Mouse (Mus musculus) lung, adult 2 months (tissue): Measurements from ENCODE around the gene Fam32a. TPM values are rescaled to one million over a fixed set of nuclear protein-coding genes. Genes with fewer than 3 reads are reported as not detected.

Experiments used
- DNase-seq: peaks from one replicate; pipeline ENCODE4 v3.0.0; 2022
- H3K4me1 ChIP-seq: fragments of 200-500 bp; 2 replicates; pipeline ENCODE4 v1.6.1; 2011; ENCODE audit warnings: low read length; ENCODE audit not compliant: control insufficient read depth, insufficient read depth
- H3K4me3 ChIP-seq: fragments of 200-500 bp; replicated peaks from 2 replicates; pipeline ENCODE3; 2011; ENCODE audit warnings: low read depth, mild to moderate bottlenecking, control low read depth, low read length; ENCODE audit errors: extremely low read depth
- CTCF ChIP-seq: fragments of 200-500 bp; IDR thresholded peaks from 2 replicates; pipeline ENCODE4 v1.5.1; 2011; ENCODE audit warnings: mild to moderate bottlenecking, low read length, control low read depth; ENCODE audit not compliant: insufficient read depth
- POLR2A ChIP-seq: fragments of 200-500 bp; IDR thresholded peaks from 2 replicates; pipeline ENCODE4 v1.6.1; 2011; ENCODE audit warnings: low read depth, mild to moderate bottlenecking, control low read depth, low read length, borderline replicate concordance; ENCODE audit errors: extremely low read depth
- WGBS: fragments of 180-500 bp; shearing (Covaris S2); methylation state at CpG from one replicate; pipeline ENCODE4 v1.1.7; 2018; 5-methylcytosine and 5-hydroxymethylcytosine counted together
- polyA plus RNA-seq: library from polyadenylated mRNA; depleted of rRNA; stranded (reverse); fragments of >200 nt; gene quantifications from 2 replicates; pipeline ENCODE4 v1.2.3, GENCODE M21; 2012; rRNA removed

The Fam32a gene
- 35.9 and 50.0 TPM in 2 replicates for polyA plus RNA-seq

DNA sequence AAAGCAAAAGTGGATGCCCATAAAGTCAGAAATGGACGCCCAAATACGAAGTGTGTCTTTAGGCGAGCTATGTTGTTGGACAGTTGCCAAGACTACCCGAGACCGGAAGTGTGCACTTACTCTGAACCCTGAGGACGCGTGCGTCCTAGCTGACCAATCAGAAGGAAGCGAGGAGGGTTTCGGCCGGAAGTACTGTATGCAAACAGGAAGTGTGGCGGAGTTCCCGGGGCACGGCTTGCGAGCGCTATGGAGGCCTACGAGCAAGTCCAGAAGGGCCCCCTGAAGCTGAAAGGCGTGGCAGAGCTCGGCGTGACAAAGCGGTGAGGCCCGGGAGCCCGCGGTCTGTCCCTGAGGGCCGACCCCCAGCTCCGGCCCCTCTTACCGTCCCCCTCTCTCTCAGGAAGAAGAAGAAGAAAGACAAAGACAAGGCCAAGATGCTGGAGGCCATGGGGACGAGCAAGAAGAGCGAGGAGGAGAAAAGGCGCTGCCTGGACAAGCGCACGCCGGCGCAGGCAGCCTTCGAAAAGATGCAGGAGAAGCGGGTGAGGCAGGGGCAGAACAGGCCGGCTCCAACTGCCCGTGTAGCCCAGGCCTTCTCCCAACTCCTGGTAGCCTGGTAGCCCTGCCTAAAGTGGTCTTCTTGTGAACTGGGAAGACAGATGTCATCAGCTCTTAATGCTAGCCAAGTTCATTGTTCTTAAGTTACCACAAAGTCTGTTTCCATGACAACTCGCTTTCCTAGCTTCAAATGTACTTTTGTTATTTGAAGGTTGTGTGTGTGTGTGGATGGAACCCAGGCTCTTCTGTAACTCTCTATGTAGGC, at the start of gene Fam32a:
Fam32a (plus strand) TSS at position 190 of the 823 bp plus-strand sequence.
- TF ChIP-seq POLR2A (peak; percentile 73; the same call in 1 of the 2 replicates), CTCF (no peak)
- Histone ChIP-seq H3K4me1 (peaks cover 6% of the 10 kb centered on the region), H3K4me3 (peak within 1 kb of the TSS; percentile 77)
- peak; percentile 76 for DNase-seq
- 8% methylated on average over 39 of the region's 39 CpGs for WGBS

DNA sequence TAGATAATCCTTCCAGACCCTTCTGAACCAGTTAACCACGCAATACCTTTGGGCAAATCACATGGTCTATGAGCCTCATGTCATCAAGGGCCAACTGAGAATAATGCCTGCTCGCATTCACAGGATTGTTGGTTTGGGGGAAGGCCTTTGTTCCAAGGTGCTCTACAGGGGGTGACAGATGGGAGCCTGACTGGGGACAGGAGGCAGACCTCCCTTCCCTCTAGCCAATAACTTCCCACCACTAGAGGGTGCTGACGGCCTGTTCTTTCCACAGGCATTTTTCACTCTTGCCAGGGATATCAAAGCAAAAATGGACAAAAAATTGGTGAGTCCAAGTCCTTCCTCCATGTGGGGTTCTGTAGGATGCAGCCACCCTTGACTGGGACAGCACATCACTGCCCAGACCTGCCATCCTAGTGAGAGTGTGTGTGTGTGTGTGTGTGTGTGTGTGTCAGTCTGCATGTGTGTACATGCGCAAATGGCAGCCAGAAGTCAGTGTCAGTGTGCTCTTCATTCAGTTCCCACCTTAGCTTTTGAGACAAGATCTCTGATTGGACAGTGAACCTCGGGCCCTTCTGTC, 42.1 kb upstream of the Fam32a start:
- H3K4me3 ChIP-seq: no peak overlapping the region
- WGBS: 60% methylated on average over 5 of the region's 5 CpGs
- no peaks in the 10 kb centered on the region for H3K4me1 ChIP-seq
- TF ChIP-seq POLR2A (no peak), CTCF (peak; percentile 80)
- peak; percentile 69 for DNase-seq

DNA sequence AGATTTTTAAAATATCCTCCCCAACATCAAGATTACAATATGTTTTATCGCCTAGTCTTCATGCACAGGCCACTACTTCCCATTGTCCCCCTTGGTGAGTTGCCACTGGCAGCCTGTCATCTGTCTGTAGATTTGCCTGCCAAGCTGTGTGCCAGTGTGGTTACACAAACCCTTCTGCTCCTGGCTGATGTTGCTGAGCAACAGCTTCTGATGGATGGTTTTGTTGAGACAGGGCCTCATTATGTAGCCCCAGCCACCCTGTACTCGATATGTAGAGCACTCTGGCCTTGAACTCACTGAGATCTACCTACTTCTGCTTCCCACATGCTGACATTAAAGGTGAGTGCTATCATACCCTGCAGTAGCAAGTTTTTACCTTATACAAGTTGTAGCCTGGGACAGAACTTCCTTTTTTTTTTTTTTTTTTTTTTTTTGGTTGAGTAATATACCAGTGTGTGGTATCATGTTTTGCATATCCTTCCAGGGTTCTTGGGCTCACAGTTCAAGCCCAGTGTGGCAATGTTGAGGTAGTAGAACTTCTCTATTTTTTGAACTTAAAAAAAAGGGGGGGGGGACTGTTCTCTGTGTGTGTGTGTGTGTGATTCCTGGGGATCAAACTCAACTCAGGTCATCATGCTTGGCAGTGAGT, 35.9 kb upstream of the Fam32a start:
- Histone ChIP-seq H3K4me3 (no peak overlapping the region), H3K4me1 (no peaks in the 10 kb centered on the region)
- no peak for TF ChIP-seq CTCF
- TF ChIP-seq POLR2A: no peak
- DNase-seq: no peak
- WGBS: 62% methylated on average over 2 of the region's 2 CpGs

DNA sequence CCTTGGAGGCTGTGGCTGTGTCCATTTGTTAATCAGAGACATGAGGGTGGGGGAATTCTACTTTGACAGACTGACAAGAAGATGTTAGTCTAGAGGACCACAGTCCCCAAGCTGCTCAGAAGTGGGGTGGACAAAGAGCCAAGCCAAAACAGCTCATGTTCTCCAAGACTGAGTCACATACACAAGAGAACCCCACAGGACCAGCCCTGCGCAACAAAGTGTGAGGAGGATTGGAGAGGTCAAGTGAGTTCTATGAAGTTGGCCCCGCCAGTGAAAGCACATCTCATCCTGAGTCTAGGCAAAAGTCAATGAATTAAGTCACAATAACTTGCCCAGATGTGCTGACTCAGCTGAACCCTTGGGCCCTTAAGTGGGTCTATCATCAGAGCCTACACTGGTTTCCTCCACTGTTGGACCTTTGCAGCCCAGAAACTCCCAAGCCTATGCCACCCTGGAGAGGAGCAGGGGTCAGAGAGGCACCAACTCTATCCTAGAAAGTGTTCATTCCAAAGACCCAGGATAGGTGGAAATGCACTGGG, 31.7 kb upstream of the Fam32a start:
- no peak overlapping the region for H3K4me3 ChIP-seq
- no peaks in the 10 kb centered on the region for H3K4me1 ChIP-seq
- TF ChIP-seq POLR2A (no peak), CTCF (no peak)
- no peak for DNase-seq
- WGBS: 88% methylated on average over 2 of the region's 2 CpGs

DNA sequence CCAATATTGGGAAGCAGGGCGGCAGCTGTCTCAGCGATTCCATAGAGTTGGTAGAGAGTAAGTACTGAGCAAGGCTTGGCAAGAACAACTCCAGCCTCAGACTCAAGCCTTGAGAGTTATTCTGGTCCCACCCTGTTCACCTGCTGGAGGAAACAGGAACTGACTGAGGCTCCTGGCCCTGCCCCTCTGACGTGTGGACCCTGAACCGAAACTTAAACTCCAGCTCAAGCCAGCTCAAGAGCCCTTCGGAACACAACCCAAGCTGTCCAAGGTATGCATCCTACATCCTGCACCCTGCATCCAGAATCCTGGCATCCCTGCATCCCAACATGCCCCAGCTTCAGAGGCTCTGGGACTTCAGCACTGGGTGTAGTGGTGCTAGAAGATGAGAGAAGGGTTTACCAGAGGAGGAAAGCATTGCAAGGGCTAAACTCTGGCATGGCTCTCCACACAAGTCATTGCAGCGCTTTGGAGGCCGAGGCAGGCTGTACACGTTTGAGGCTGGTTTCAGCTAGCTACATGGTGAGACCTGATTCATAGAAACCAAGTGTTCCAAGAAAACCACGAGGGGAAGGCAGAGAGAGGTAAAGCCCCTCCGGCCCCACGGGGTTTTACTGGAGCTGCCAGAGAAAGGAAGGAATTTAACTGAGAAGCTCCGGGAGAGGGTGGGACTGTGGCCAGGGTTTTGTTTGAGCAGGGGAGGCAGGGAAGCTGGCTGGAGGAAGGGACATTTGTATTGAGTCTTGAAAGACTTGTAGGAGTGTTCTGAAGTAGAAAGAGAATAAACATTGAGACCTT, 29.9 kb upstream of the Fam32a start, which contains the start of gene Hsh2d:
Hsh2d (plus strand) TSS at position 222 of the 798 bp plus-strand sequence.
- WGBS: 40% methylated on average over 12 of the region's 12 CpGs
- DNase-seq: peak; percentile 30
- peak within 1 kb of the TSS; percentile 47 for H3K4me3 ChIP-seq

DNA sequence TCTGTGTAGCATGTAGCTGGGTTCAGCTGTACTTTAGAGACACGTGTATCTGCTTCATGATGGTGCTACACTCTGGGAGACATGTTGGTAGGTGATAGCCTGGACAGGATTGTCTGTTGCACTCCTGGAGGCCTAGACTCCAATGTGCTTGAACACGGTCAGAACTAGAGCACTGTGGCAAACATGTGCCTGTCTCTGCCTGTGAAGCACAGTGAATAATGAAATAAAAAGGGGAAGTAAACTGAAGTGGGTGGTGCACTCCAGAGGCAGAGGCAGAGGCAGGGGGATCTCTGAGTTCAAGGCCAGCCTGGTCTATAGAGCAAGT, 29.4 kb upstream of the Fam32a start:
- Histone ChIP-seq H3K4me3 (peak overlapping the region; percentile 47), H3K4me1 (no peaks in the 10 kb centered on the region)
- no peak for TF ChIP-seq CTCF
- no peak for TF ChIP-seq POLR2A
- WGBS: 44% methylated on average over 2 of the region's 2 CpGs
- no peak for DNase-seq

More for the DNA sequence above, 29.9 kb upstream of the Fam32a start, which contains the start of gene Hsh2d:
- no peak for TF ChIP-seq CTCF
- peak; percentile 27; the same call in 1 of the 2 replicates for TF ChIP-seq POLR2A
- H3K4me1 ChIP-seq: no peaks in the 10 kb centered on the region

DNA sequence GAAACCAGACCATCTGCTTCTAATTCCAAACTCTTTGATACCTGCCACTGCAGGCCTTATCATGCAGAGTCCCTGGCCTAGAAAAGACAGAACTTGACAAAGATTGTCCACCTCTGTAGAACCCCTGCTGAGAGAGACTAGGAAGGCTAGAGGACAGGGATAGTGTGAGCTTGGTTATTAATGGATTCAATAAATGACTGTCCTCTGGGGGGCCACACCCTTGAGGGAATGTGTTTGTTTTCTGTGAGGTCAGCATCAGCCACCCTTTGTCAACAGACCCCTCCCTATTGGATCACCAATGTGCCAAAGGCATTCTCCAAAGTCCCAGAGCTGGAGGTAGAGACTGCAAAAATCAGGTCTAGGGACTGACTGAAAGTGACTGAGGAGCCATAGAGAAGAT, 27.5 kb upstream of the Fam32a start:
- no peak for DNase-seq
- no peak overlapping the region for H3K4me3 ChIP-seq
- no peaks in the 10 kb centered on the region for H3K4me1 ChIP-seq
- TF ChIP-seq POLR2A: no peak
- TF ChIP-seq CTCF: no peak

DNA sequence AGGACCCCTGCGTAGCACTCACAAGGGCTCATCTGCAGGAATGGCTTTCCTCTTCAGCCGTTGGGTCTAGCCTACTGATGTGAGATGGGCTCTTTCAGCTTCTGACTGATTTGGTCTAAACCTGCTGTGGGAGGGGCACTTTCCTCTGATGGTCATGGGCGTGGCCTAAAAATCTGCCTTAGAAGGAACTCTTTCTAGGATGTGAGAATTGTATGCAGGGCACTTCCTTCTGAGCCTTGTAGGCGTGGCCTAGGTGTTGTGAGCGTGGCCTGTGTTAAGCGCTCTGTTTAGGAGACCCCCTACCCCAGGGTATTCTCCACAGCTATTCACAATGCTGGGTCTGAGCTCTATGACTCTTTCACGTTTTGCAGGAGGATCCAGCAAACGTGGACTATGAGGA, 21.5 kb upstream of the Fam32a start:
- DNase-seq: no peak

DNA sequence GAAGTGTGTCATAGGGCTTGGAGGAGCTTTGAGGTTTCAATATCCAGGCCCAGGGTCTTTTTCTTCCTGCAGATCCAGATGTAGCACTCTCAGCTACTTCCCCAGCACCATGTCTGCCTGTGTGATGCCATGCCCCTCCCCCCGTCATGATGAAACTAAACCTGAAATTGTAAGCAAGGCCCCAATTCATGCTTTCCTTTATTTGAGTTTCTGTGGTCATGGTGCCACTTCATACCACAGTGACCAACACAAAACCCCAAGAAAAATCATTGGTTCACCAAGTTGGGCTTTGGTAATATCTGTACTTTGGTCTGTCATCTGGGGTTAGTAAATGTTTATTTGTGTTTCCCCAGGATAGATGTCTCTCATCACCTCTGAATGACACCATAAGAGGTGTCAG, 10.9 kb upstream of the Fam32a start:
- no peak overlapping the region for H3K4me3 ChIP-seq
- H3K4me1 ChIP-seq: no peaks in the 10 kb centered on the region
- 64% methylated on average over 1 of the region's 1 CpGs for WGBS
- no peak for DNase-seq
- TF ChIP-seq CTCF: no peak
- TF ChIP-seq POLR2A: no peak

More for the DNA sequence above, 21.5 kb upstream of the Fam32a start:
- no peak overlapping the region for H3K4me3 ChIP-seq
- TF ChIP-seq POLR2A (no peak), CTCF (no peak)
- 55% methylated on average over 8 of the region's 8 CpGs for WGBS
- no peaks in the 10 kb centered on the region for H3K4me1 ChIP-seq
